Mouse (Mus musculus) myocyte (in vitro differentiated cells): ENCODE data around the gene Dlgap1. TPM values are rescaled to one million over a fixed set of nuclear protein-coding genes. Genes with fewer than 3 reads are reported as not detected.

Experiments
- H3K27me3 ChIP-seq: one replicate; pipeline ENCODE4 v1.6.1; 2011; ENCODE audit not compliant: control insufficient read depth, insufficient read depth, insufficient read length
- H3K36me3 ChIP-seq: one replicate; pipeline ENCODE4 v1.6.1; 2011; ENCODE audit not compliant: control insufficient read depth, insufficient read depth
- H3K4me2 ChIP-seq: one replicate; pipeline ENCODE4 v1.6.1; 2011; ENCODE audit warnings: low read depth, control low read depth
- H3K4me3 ChIP-seq: one replicate; pipeline ENCODE4 v1.5.1; 2011; ENCODE audit warnings: mild to moderate bottlenecking, control low read depth, moderate library complexity
- H3K79me2 ChIP-seq: one replicate; pipeline ENCODE4 v1.6.1; 2011; ENCODE audit not compliant: control insufficient read depth, insufficient read depth
- H3ac ChIP-seq: one replicate; pipeline ENCODE4 v1.6.1; 2011; ENCODE audit not compliant: control insufficient read depth, insufficient read length
- CEBPB ChIP-seq: IDR thresholded peaks from 2 replicates; pipeline ENCODE4 v1.6.1; 2011; ENCODE audit warnings: mild to moderate bottlenecking, moderate library complexity; ENCODE audit not compliant: poor library complexity, insufficient read depth, severe bottlenecking
- E2F4 ChIP-seq: IDR thresholded peaks from one replicate; pipeline ENCODE4 v1.6.1; 2011; ENCODE audit warnings: mild to moderate bottlenecking, control low read depth, moderate library complexity; ENCODE audit not compliant: insufficient read depth
- MAX ChIP-seq: IDR thresholded peaks from one replicate; pipeline ENCODE4 v1.6.1; 2011; ENCODE audit warnings: low read depth, mild to moderate bottlenecking, control low read depth
- MYOD1 ChIP-seq, 3 experiments: IDR thresholded peaks; one replicate each; pipeline ENCODE4 v1.6.1; 2011; ENCODE audit warnings: control low read depth in 2 of 3, low read depth in 2 of 3, mild to moderate bottlenecking in 2 of 3, moderate library complexity in 1 of 3; ENCODE audit not compliant: insufficient read length in 2 of 3, control insufficient read depth in 1 of 3
- MYOG ChIP-seq, 3 experiments: IDR thresholded peaks; one replicate each; pipeline ENCODE4 v1.6.1; 2011; ENCODE audit warnings: control low read depth in 2 of 3, low read depth in 2 of 3, mild to moderate bottlenecking in 2 of 3; ENCODE audit not compliant: insufficient read length in 2 of 3, control insufficient read depth in 1 of 3, insufficient read depth in 1 of 3
- POLR2A ChIP-seq: IDR thresholded peaks from one replicate; pipeline ENCODE4 v1.6.1; 2011; ENCODE audit warnings: low read depth, mild to moderate bottlenecking, control low read depth, moderate library complexity; ENCODE audit not compliant: insufficient read length
- POLR2AphosphoS2 ChIP-seq: IDR thresholded peaks from one replicate; pipeline ENCODE4 v1.6.1; 2011; ENCODE audit warnings: low read depth, control low read depth; ENCODE audit not compliant: insufficient read length
- REST ChIP-seq: IDR thresholded peaks from one replicate; pipeline ENCODE4 v1.6.1; 2011; ENCODE audit warnings: mild to moderate bottlenecking, control low read depth, moderate library complexity; ENCODE audit not compliant: insufficient read depth, insufficient read length
- SRF ChIP-seq: IDR thresholded peaks from one replicate; pipeline ENCODE4 v1.6.1; 2011; ENCODE audit warnings: low read depth; ENCODE audit not compliant: control insufficient read depth, insufficient read length
- TCF12 ChIP-seq: IDR thresholded peaks from one replicate; pipeline ENCODE4 v1.6.1; 2011; ENCODE audit warnings: mild to moderate bottlenecking, control low read depth; ENCODE audit not compliant: poor library complexity, insufficient read depth, severe bottlenecking
- TCF3 ChIP-seq: IDR thresholded peaks from one replicate; pipeline ENCODE4 v1.6.1; 2011; ENCODE audit warnings: low read depth, control low read depth; ENCODE audit not compliant: insufficient read length
- USF1 ChIP-seq: IDR thresholded peaks from one replicate; pipeline ENCODE4 v1.6.1; 2011; ENCODE audit warnings: low read depth, mild to moderate bottlenecking, control low read depth, moderate library complexity
- polyA plus RNA-seq: library from polyadenylated mRNA; unstranded; fragments of >200 nt; fragmentation: generic; extraction: Trizol; gene quantifications from one replicate; pipeline ENCODE4 v1.2.1, GENCODE M21; 2012; ENCODE audit warnings: missing spikeins

Gene Dlgap1
- polyA plus RNA-seq, 1 experiment, result 0.31 TPM

GRCm38 (mm10) chr17:70853436-70853905, 884.6 kb downstream of the Dlgap1 start, which contains the start of gene Tgif1:
TSS of gene Tgif1 (minus strand) at chr17:70853546.
- H3ac ChIP-seq, result peak within 1 kb of the TSS; percentile 72
- TF ChIP-seq TCF3, result no peak
- no peak for TF ChIP-seq POLR2AphosphoS2
- no peak for TF ChIP-seq TCF12
- peak in 1 of 3 experiments; percentile 17 for TF ChIP-seq MYOD1 (IDR thresholded peaks at IDR 0.05; ENCODE audit: control insufficient read depth in 1 of 3, insufficient read length in 2 of 3, low read depth in 2 of 3)
- peaks cover 45% of the 10 kb centered on the region for H3K79me2 ChIP-seq
- peak within 1 kb of the TSS; percentile 98 for H3K4me3 ChIP-seq
- H3K36me3 ChIP-seq, result peaks cover 8% of the 10 kb centered on the region
- H3K27me3 ChIP-seq, result no peaks in the 10 kb centered on the region
- peak within 1 kb of the TSS; percentile 84 for H3K4me2 ChIP-seq

DNA sequence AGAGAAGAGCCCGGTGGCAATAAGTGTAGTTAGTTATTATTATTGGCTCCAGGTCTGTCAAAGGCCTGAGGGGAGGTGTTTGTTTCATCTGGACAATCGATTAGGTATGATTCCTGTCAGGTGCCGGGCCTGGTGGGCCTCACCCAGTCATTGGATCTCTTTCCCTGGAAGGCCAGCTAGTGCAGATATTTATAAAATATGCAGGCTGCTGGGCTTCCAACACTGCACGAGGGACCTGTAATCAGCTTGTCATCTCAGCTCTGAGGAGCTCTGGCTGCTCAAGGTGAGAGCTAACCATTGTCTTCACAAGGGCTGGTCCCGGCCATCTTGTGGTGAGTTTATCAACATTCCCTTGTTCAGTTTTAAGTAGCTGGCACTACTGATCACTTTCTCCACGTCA, 885.1 kb downstream of the Dlgap1 start:
- Histone ChIP-seq H3K27me3 (no peaks in the 10 kb centered on the region), H3K36me3 (peaks cover 8% of the 10 kb centered on the region), H3K4me3 (peak overlapping the region; percentile 98), H3K79me2 (peaks cover 40% of the 10 kb centered on the region), H3K4me2 (peak overlapping the region; percentile 84), H3ac (no peak overlapping the region)
- no peak for TF ChIP-seq MYOG (IDR thresholded peaks at IDR 0.05; ENCODE audit: control insufficient read depth in 1 of 3, insufficient read depth in 1 of 3, insufficient read length in 2 of 3, low read depth in 2 of 3)
- no peak for TF ChIP-seq TCF12
- TF ChIP-seq TCF3, result no peak
- TF ChIP-seq CEBPB, result no peak

DNA sequence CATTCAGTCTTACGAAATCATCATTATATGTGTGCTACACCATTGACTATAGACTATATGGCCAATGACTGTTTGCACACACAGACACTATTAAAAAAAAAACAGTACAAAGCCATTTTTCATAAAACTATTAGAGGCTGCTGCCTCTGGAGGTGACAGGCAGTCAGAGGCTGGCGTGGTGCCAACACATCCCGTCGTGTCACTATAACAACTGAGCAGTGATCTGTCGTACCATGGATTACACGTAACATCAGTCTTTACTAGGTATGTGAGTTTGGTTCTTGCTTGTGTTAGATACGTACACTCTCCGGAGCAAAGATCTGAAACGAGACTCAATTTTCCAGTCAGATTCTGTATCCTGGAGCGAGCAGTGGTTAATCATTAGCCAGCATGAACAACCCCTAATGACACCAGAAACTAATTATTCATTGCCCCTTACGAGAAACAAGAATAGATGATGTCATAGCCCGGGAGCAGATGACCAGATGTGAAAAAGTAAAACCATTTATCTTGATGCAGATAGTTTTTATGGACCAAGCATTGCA, 888.1 kb downstream of the Dlgap1 start:
- H3K27me3 ChIP-seq, result no peaks in the 10 kb centered on the region
- peaks cover 8% of the 10 kb centered on the region for H3K36me3 ChIP-seq
- TF ChIP-seq TCF3 (no peak), REST (no peak), CEBPB (no peak), SRF (no peak), TCF12 (no peak), MYOD1 (IDR thresholded peaks at IDR 0.05; ENCODE audit: control insufficient read depth in 1 of 3, insufficient read length in 2 of 3, low read depth in 2 of 3) (no peak), POLR2AphosphoS2 (no peak), E2F4 (no peak), POLR2A (no peak), USF1 (no peak), MYOG (IDR thresholded peaks at IDR 0.05; ENCODE audit: control insufficient read depth in 1 of 3, insufficient read depth in 1 of 3, insufficient read length in 2 of 3, low read depth in 2 of 3) (no peak), MAX (no peak)
- H3ac ChIP-seq, result no peak overlapping the region
- peaks cover 21% of the 10 kb centered on the region for H3K79me2 ChIP-seq
- H3K4me3 ChIP-seq, result no peak overlapping the region
- H3K4me2 ChIP-seq, result no peak overlapping the region

- H3ac ChIP-seq, result no peak overlapping the region
- H3K27me3 ChIP-seq, result no peaks in the 10 kb centered on the region
- peaks cover 17% of the 10 kb centered on the region for H3K79me2 ChIP-seq
- H3K4me2 ChIP-seq, result no peak overlapping the region
- no peak for TF ChIP-seq MYOG (IDR thresholded peaks at IDR 0.05; ENCODE audit: control insufficient read depth in 1 of 3, insufficient read depth in 1 of 3, insufficient read length in 2 of 3, low read depth in 2 of 3)
- no peak for TF ChIP-seq POLR2A
- TF ChIP-seq SRF, result no peak
- no peak for TF ChIP-seq CEBPB
- TF ChIP-seq USF1, result no peak
- TF ChIP-seq MAX, result no peak
- no peak for TF ChIP-seq MYOD1 (IDR thresholded peaks at IDR 0.05; ENCODE audit: control insufficient read depth in 1 of 3, insufficient read length in 2 of 3, low read depth in 2 of 3)
- no peak for TF ChIP-seq E2F4
- TF ChIP-seq TCF3, result no peak
- peaks cover 8% of the 10 kb centered on the region for H3K36me3 ChIP-seq
- no peak overlapping the region for H3K4me3 ChIP-seq
Observed at GRCm38 (mm10) chr17:70858814-70859213, 889.9 kb downstream of the Dlgap1 start.

GRCm38 (mm10) chr17:70864117-70864516, 895.2 kb downstream of the Dlgap1 start:
- no peak overlapping the region for H3K4me3 ChIP-seq
- H3K79me2 ChIP-seq, result no peaks in the 10 kb centered on the region
- H3ac ChIP-seq, result no peak overlapping the region
- TF ChIP-seq MYOD1 (IDR thresholded peaks at IDR 0.05; ENCODE audit: control insufficient read depth in 1 of 3, insufficient read length in 2 of 3, low read depth in 2 of 3), result no peak
- TF ChIP-seq CEBPB, result no peak
- no peak for TF ChIP-seq E2F4
- TF ChIP-seq TCF12, result no peak
- no peak for TF ChIP-seq SRF
- no peak for TF ChIP-seq MAX
- no peak for TF ChIP-seq USF1
- no peaks in the 10 kb centered on the region for H3K36me3 ChIP-seq
- no peaks in the 10 kb centered on the region for H3K27me3 ChIP-seq
- no peak overlapping the region for H3K4me2 ChIP-seq
